In the genomic region with DNA sequence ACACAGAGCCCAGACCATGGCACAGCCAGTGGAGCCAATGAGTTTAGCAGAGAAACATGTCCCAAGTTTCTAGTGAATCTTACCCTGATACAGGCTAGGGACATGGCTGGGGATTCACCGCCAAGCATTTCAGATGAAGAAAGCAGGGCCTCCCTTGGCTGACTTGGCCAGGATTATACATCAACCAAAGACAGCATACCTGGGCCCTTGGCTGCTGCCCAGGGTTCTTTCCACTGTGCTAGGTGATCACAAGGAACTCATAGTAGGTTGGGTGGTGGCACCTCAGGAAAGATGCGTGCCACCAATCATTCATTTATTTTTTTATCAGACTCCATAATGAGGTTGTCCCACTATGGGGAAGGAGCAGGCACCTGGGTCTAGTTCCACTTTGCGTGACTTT, we compare ENCODE assay signal across 18 mouse cellular contexts.
"Had no signal": no experiment of that assay in that cellular context is flagged by ENCODE, and none has a peak within 500 bp of the region (broad histone marks: within the 10 kb centered on the region; RNA-seq: fewer than 3 reads in every experiment).

No protein-coding gene starts in this region.

- ATAC-seq: intestine, embryonic 16.5 days; liver, postnatal 0 days; lung, postnatal 0 days; midbrain, embryonic 13.5 days; midbrain, embryonic 16.5 days had no signal

- DNase-seq: left cerebral cortex, postnatal 4 days; liver, postnatal 0 days; lung, embryonic 14.5 days; retina, postnatal 1 day; thymus, adult 18-20 months; thymus, postnatal 36 days had no signal

- H3K9me3 ChIP-seq: limb, embryonic 12.5 days; limb, embryonic 15.5 days; midbrain, embryonic 10.5 days; midbrain, embryonic 13.5 days; neural tube, embryonic 13.5 days had no signal

- H3K4me2 ChIP-seq: limb, embryonic 12.5 days; limb, embryonic 15.5 days; liver, embryonic 11.5 days; lung, embryonic 14.5 days; midbrain, embryonic 13.5 days; neural tube, embryonic 13.5 days had no signal

- H3K27me3 ChIP-seq: limb, embryonic 12.5 days; limb, embryonic 15.5 days; midbrain, embryonic 13.5 days; neural tube, embryonic 13.5 days had no signal

- H3K4me1 ChIP-seq: limb, embryonic 12.5 days; limb, embryonic 15.5 days; megakaryocyte, embryonic 14.5 days; midbrain, embryonic 13.5 days; neural tube, embryonic 13.5 days had no signal

- H3K4me3 ChIP-seq: limb, embryonic 12.5 days; limb, embryonic 15.5 days; megakaryocyte, embryonic 14.5 days; midbrain, embryonic 10.5 days; midbrain, embryonic 13.5 days; myocyte; neural tube, embryonic 13.5 days had no signal

- H3K36me3 ChIP-seq: limb, embryonic 12.5 days; limb, embryonic 15.5 days; midbrain, embryonic 10.5 days; midbrain, embryonic 13.5 days; neural tube, embryonic 13.5 days had no signal

- H3K27ac ChIP-seq: limb, embryonic 12.5 days; limb, embryonic 15.5 days; liver, embryonic 14.5 days; midbrain, embryonic 10.5 days; midbrain, embryonic 13.5 days; neural tube, embryonic 13.5 days had no signal

- H3K9ac ChIP-seq: limb, embryonic 12.5 days; limb, embryonic 15.5 days; liver, embryonic 14.5 days; liver, postnatal 0 days; lung, embryonic 14.5 days; midbrain, embryonic 13.5 days; neural tube, embryonic 13.5 days had no signal
